Mouse (Mus musculus) MEL (cell line): ENCODE measurements around the gene Scimp. TPM values are rescaled to one million over a fixed set of nuclear protein-coding genes. Genes with fewer than 3 reads are reported as not detected.
A peak's percentile ranks its signal among the peaks of the same experiment; 100 is the strongest.

Source experiments
- DNase-seq: peaks from one replicate; pipeline ENCODE4 v3.0.0; 2011; ENCODE audit warnings: low read depth, low spot score
- H3K27ac ChIP-seq: 2 replicates; pipeline ENCODE4 v1.5.1; 2012; ENCODE audit warnings: low read depth, mild to moderate bottlenecking, control low read depth, low read length, moderate library complexity; ENCODE audit not compliant: control insufficient read depth
- H3K27me3 ChIP-seq, 2 experiments: fragments of 150-350 bp in 1 of 2; sonication (generic) in 1 of 2; 2 replicates each; pipeline ENCODE4 v1.6.1; 2012; ENCODE audit warnings: low read length in 2 of 2, mild to moderate bottlenecking in 2 of 2, improper control_type of control experiment in 1 of 2, moderate library complexity in 1 of 2; ENCODE audit not compliant: insufficient read depth in 2 of 2, control insufficient read depth in 1 of 2
- H3K36me3 ChIP-seq, 2 experiments: 2 replicates each; pipeline ENCODE4 v1.6.1; 2012 to 2014; ENCODE audit warnings: low read length in 2 of 2, improper control_type of control experiment in 1 of 2, inconsistent platforms in 1 of 2, mild to moderate bottlenecking in 1 of 2; ENCODE audit not compliant: insufficient read depth in 2 of 2, control insufficient read depth in 1 of 2
- H3K4me1 ChIP-seq, 2 experiments: fragments of 150-350 bp in 1 of 2; sonication (generic) in 1 of 2; 2 replicates each; pipeline ENCODE4 v1.6.1; 2012; ENCODE audit warnings: low read length in 2 of 2, improper control_type of control experiment in 1 of 2, mild to moderate bottlenecking in 1 of 2; ENCODE audit not compliant: insufficient read depth in 2 of 2, control insufficient read depth in 1 of 2
- H3K4me3 ChIP-seq, 2 experiments: fragments of 150-350 bp in 1 of 2; sonication (generic) in 1 of 2; 2 replicates each; pipeline ENCODE4 v1.5.1; 2012; ENCODE audit warnings: low read depth in 2 of 2, low read length in 2 of 2, mild to moderate bottlenecking in 2 of 2, moderate library complexity in 2 of 2, control low read depth in 1 of 2, improper control_type of control experiment in 1 of 2; ENCODE audit not compliant: control insufficient read depth in 1 of 2, insufficient read depth in 1 of 2
- H3K79me2 ChIP-seq: 2 replicates; pipeline ENCODE4 v1.6.1; 2012; ENCODE audit warnings: mild to moderate bottlenecking, low read length, moderate library complexity; ENCODE audit not compliant: control insufficient read depth, poor library complexity, insufficient read depth
- H3K9ac ChIP-seq: 2 replicates; pipeline ENCODE4 v1.6.1; 2012; ENCODE audit warnings: low read depth, mild to moderate bottlenecking, control low read depth, low read length, moderate library complexity; ENCODE audit not compliant: control insufficient read depth, poor library complexity, severe bottlenecking
- H3K9me3 ChIP-seq: fragments of 150-350 bp; sonication (generic); replicated peaks from 2 replicates; pipeline ENCODE4 v1.6.1; 2012; ENCODE audit warnings: mild to moderate bottlenecking, low read length, improper control_type of control experiment, moderate library complexity; ENCODE audit not compliant: insufficient read depth
- BHLHE40 ChIP-seq: IDR thresholded peaks from 2 replicates; pipeline ENCODE4 v1.6.1; 2012; ENCODE audit warnings: low read depth, mild to moderate bottlenecking, inconsistent platforms, low read length, improper control_type of control experiment, borderline replicate concordance
- CTCF ChIP-seq, 3 experiments: IDR thresholded peaks in 2 of 3; conservative IDR thresholded peaks in 1 of 3; 2 replicates each; pipeline ENCODE4 v1.5.1; 2011 to 2012; ENCODE audit warnings: low read length in 3 of 3, low read depth in 2 of 3, mild to moderate bottlenecking in 2 of 3, improper control_type of control experiment in 1 of 3, inconsistent platforms in 1 of 3, mixed read lengths in 1 of 3, moderate library complexity in 1 of 3; ENCODE audit not compliant: control insufficient read depth in 1 of 3, insufficient read depth in 1 of 3, poor library complexity in 1 of 3, severe bottlenecking in 1 of 3
- E2F4 ChIP-seq: IDR thresholded peaks from 2 replicates; pipeline ENCODE4 v1.6.1; 2011; ENCODE audit warnings: low read depth, low read length, improper control_type of control experiment, borderline replicate concordance
- ELF1 ChIP-seq: IDR thresholded peaks from 2 replicates; pipeline ENCODE4 v1.6.1; 2014; ENCODE audit warnings: low read depth, mild to moderate bottlenecking, inconsistent platforms, low read length, improper control_type of control experiment, moderate library complexity
- ETS1 ChIP-seq: IDR thresholded peaks from 2 replicates; pipeline ENCODE4 v1.6.1; 2012; ENCODE audit warnings: low read depth, mild to moderate bottlenecking, inconsistent platforms, low read length, improper control_type of control experiment, moderate library complexity
- GABPA ChIP-seq: IDR thresholded peaks from 2 replicates; pipeline ENCODE4 v1.6.1; 2012; ENCODE audit warnings: low read depth, mild to moderate bottlenecking, inconsistent platforms, low read length, improper control_type of control experiment, moderate library complexity
- HCFC1 ChIP-seq: IDR thresholded peaks from 2 replicates; pipeline ENCODE4 v1.6.1; 2012; ENCODE audit warnings: low read depth, mild to moderate bottlenecking, inconsistent platforms, low read length, improper control_type of control experiment, moderate library complexity
- KAT2A ChIP-seq: conservative IDR thresholded peaks from 2 replicates; pipeline ENCODE4 v1.6.1; 2012; ENCODE audit warnings: low read depth, low read length, improper control_type of control experiment, inconsistent platforms
- MAX ChIP-seq: IDR thresholded peaks from 2 replicates; pipeline ENCODE4 v1.6.1; 2011; ENCODE audit warnings: low read length, improper control_type of control experiment
- MAZ ChIP-seq: IDR thresholded peaks from 2 replicates; pipeline ENCODE4 v1.6.1; 2012; ENCODE audit warnings: low read depth, mild to moderate bottlenecking, inconsistent platforms, low read length, improper control_type of control experiment
- MEF2A ChIP-seq: IDR thresholded peaks from 2 replicates; pipeline ENCODE4 v1.6.1; 2014; ENCODE audit warnings: low read depth, mild to moderate bottlenecking, inconsistent platforms, low read length, improper control_type of control experiment; ENCODE audit not compliant: poor library complexity, insufficient replicate concordance, severe bottlenecking; ENCODE audit errors: extremely low read depth
- NRF1 ChIP-seq: IDR thresholded peaks from 2 replicates; pipeline ENCODE4 v1.6.1; 2014; ENCODE audit warnings: low read depth, mild to moderate bottlenecking, inconsistent platforms, low read length, improper control_type of control experiment, moderate library complexity; ENCODE audit not compliant: poor library complexity, insufficient read depth, severe bottlenecking
- POLR2A ChIP-seq, 2 experiments: IDR thresholded peaks; 2 replicates each; pipeline ENCODE4 v1.6.1; 2011 to 2012; ENCODE audit warnings: low read length in 2 of 2, mild to moderate bottlenecking in 2 of 2, control low read depth in 1 of 2, improper control_type of control experiment in 1 of 2, low read depth in 1 of 2, moderate library complexity in 1 of 2; ENCODE audit not compliant: control insufficient read depth in 1 of 2, insufficient read depth in 1 of 2, poor library complexity in 1 of 2
- POLR2AphosphoS2 ChIP-seq: IDR thresholded peaks from 2 replicates; pipeline ENCODE4 v1.6.1; 2011; ENCODE audit warnings: low read length, improper control_type of control experiment
- RAD21 ChIP-seq: IDR thresholded peaks from 2 replicates; pipeline ENCODE4 v1.6.1; 2011; ENCODE audit warnings: mild to moderate bottlenecking, low read depth, low read length, improper control_type of control experiment
- RCOR1 ChIP-seq: IDR thresholded peaks from 2 replicates; pipeline ENCODE4 v1.6.1; 2012; ENCODE audit warnings: low read depth, mild to moderate bottlenecking, inconsistent platforms, low read length, improper control_type of control experiment
- SIN3A ChIP-seq: IDR thresholded peaks from 2 replicates; pipeline ENCODE4 v1.6.1; 2012; ENCODE audit warnings: low read length, improper control_type of control experiment, inconsistent platforms
- SMC3 ChIP-seq: IDR thresholded peaks from 2 replicates; pipeline ENCODE4 v1.6.1; 2011; ENCODE audit warnings: low read depth, low read length, improper control_type of control experiment
- TBP ChIP-seq: IDR thresholded peaks from 2 replicates; pipeline ENCODE4 v1.8.0; 2011; ENCODE audit warnings: low read depth, low read length, improper control_type of control experiment
- UBTF ChIP-seq: IDR thresholded peaks from 2 replicates; pipeline ENCODE4 v1.6.1; 2012; ENCODE audit warnings: low read depth, mild to moderate bottlenecking, inconsistent platforms, low read length, improper control_type of control experiment, moderate library complexity, borderline replicate concordance; ENCODE audit not compliant: insufficient read depth
- USF1 ChIP-seq: IDR thresholded peaks from 2 replicates; pipeline ENCODE4 v1.6.1; 2014; ENCODE audit warnings: low read depth, mild to moderate bottlenecking, inconsistent platforms, low read length, improper control_type of control experiment, moderate library complexity
- USF2 ChIP-seq, 2 experiments: IDR thresholded peaks; 2 replicates each; pipeline ENCODE4 v1.6.1; 2011 to 2012; ENCODE audit warnings: improper control_type of control experiment in 2 of 2, low read length in 2 of 2, borderline replicate concordance in 1 of 2, inconsistent platforms in 1 of 2, low read depth in 1 of 2, mild to moderate bottlenecking in 1 of 2; ENCODE audit not compliant: insufficient read depth in 1 of 2
- ZC3H11A ChIP-seq: IDR thresholded peaks from 2 replicates; pipeline ENCODE4 v1.6.1; 2012; ENCODE audit warnings: low read depth, mild to moderate bottlenecking, inconsistent platforms, low read length, improper control_type of control experiment
- ZMIZ1 ChIP-seq: IDR thresholded peaks from 2 replicates; pipeline ENCODE4 v1.6.1; 2012; ENCODE audit warnings: low read depth, mild to moderate bottlenecking, inconsistent platforms, low read length, improper control_type of control experiment, moderate library complexity
- ZNF384 ChIP-seq: IDR thresholded peaks from 2 replicates; pipeline ENCODE4 v1.6.1; 2012; ENCODE audit warnings: low read depth, mild to moderate bottlenecking, inconsistent platforms, low read length, improper control_type of control experiment
- polyA plus RNA-seq, 2 experiments: library from polyadenylated mRNA; stranded (reverse) in 1 of 2; unstranded in 1 of 2; fragments of >175 nt in 1 of 2; fragments of >200 nt in 1 of 2; gene quantifications; 2 replicates each; pipeline versions ENCODE4 v1.2.1 to v1.2.4; 2012; ENCODE audit warnings: low replicate concordance in 2 of 2, low read depth in 1 of 2; ENCODE audit not compliant: insufficient read length in 2 of 2, insufficient read depth in 1 of 2, missing spikeins in 1 of 2
- total RNA-seq: library from RNA; depleted of rRNA; stranded (reverse); fragments of 300-350 nt; gene quantifications from 2 replicates; pipeline ENCODE4 v1.2.3, GENCODE M21; 2012

Scimp gene
- total and polyA plus RNA-seq, 3 experiments, result not detected

GRCm38 (mm10) chr11:70755645-70756044 lies 56.7 kb downstream of the Scimp start:
- H3K9me3 ChIP-seq, result no peaks in the 10 kb centered on the region
- no peak overlapping the region for H3K27ac ChIP-seq
- peaks cover 0 to 6% of the 10 kb centered on the region in 2 experiments; a peak in 1 of 4 replicates for H3K36me3 ChIP-seq
- TF ChIP-seq ZC3H11A (peak; percentile 93), SMC3 (peak; percentile 92), SIN3A (0 out of 2 replicates have a peak, but pooled peaks have one; percentile 47), E2F4 (no peak), CTCF (IDR thresholded peaks at IDR 0.05 in 2 of 3, conservative IDR thresholded peaks at IDR 0.05 in 1 of 3; ENCODE audit: control insufficient read depth in 1 of 3, insufficient read depth in 1 of 3, low read depth in 2 of 3, low read length in 3 of 3, poor library complexity in 1 of 3, severe bottlenecking in 1 of 3) (peak; percentile 83 to 87 (median 85)), RAD21 (peak; percentile 91)
- peaks cover 0 to 1% of the 10 kb centered on the region in 2 experiments; a peak in 3 of 4 replicates for H3K27me3 ChIP-seq
- DNase-seq, result peak; percentile 81
- H3K79me2 ChIP-seq, result no peaks in the 10 kb centered on the region
- peaks cover 0 to 5% of the 10 kb centered on the region in 2 experiments; a peak in 2 of 4 replicates for H3K4me1 ChIP-seq
- H3K9ac ChIP-seq, result 0 out of 2 replicates have a peak overlapping the region, but pooled peaks have one; percentile 18
- no peak overlapping the region for H3K4me3 ChIP-seq

DNA sequence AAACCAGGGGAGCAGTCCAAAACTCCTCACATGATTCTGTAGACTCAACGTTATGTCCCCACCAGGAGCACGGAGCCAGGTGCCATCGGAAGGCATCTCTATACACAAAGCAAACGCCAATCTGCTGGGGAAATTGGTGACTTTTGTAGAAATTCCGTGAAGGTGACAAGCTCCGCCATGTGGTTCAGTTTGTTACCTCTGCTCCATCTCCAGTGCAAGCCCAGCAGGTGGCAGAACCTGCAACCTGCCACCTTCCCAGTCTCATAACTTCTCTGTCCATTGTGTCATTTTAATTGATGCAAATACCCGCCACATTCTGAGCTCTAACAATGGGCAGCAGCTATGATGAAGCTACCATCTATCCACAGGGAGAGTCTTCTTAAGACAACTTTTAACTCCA lies 57.4 kb downstream of the Scimp start:
- H3K27me3 ChIP-seq, result peaks cover 0 to 1% of the 10 kb centered on the region in 2 experiments; a peak in 2 of 4 replicates

DNA sequence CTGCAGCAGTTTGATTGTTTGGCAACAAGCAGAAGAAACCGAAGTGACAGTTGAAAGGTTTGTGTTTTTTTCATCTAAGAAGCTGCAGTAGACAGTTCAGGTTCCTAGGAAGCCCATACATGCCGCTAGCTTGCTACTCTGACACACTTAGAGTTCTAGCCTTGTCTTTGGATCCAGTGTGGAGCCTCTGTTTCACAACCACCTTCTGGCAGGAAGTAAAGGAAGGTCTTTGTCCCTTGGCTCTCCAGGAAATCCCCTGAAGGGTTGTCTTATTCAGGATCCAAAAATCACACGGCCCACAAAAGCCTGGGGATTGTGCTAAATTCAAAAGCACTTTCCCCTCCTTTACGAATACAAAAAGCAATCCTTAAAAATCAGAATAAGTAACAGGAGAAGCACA lies 57.9 kb downstream of the Scimp start:
- H3K4me3 ChIP-seq, result no peak overlapping the region
- H3K27ac ChIP-seq, result no peak overlapping the region
- no peak overlapping the region for H3K9ac ChIP-seq
- H3K4me1 ChIP-seq, result peaks cover 0 to 5% of the 10 kb centered on the region in 2 experiments; a peak in 2 of 4 replicates
- no peaks in the 10 kb centered on the region for H3K9me3 ChIP-seq
- H3K27me3 ChIP-seq, result peaks cover 0 to 1% of the 10 kb centered on the region in 2 experiments; a peak in 2 of 4 replicates
- no peak for DNase-seq
- peaks cover 0 to 6% of the 10 kb centered on the region in 2 experiments; a peak in 1 of 4 replicates for H3K36me3 ChIP-seq
- H3K79me2 ChIP-seq, result no peaks in the 10 kb centered on the region
- TF ChIP-seq ZNF384, result no peak
- no peak for TF ChIP-seq RCOR1
- TF ChIP-seq POLR2AphosphoS2, result no peak
- no peak for TF ChIP-seq NRF1
- no peak for TF ChIP-seq UBTF
- no peak for TF ChIP-seq MEF2A
- no peak for TF ChIP-seq SIN3A
- TF ChIP-seq SMC3, result no peak
- no peak for TF ChIP-seq USF2 (IDR thresholded peaks at IDR 0.05; ENCODE audit: borderline replicate concordance in 1 of 2, insufficient read depth in 1 of 2, low read depth in 1 of 2, low read length in 2 of 2)
- TF ChIP-seq ELF1, result no peak
- TF ChIP-seq HCFC1, result no peak
- no peak for TF ChIP-seq USF1
- TF ChIP-seq GABPA, result no peak
- no peak for TF ChIP-seq POLR2A (IDR thresholded peaks at IDR 0.05; ENCODE audit: control insufficient read depth in 1 of 2, insufficient read depth in 1 of 2, low read depth in 1 of 2, low read length in 2 of 2, poor library complexity in 1 of 2)
- TF ChIP-seq TBP, result no peak
- no peak for TF ChIP-seq ETS1

More for the DNA sequence above, 57.4 kb downstream of the Scimp start:
- H3K9me3 ChIP-seq, result no peaks in the 10 kb centered on the region
- H3K4me1 ChIP-seq, result peaks cover 0 to 5% of the 10 kb centered on the region in 2 experiments; a peak in 2 of 4 replicates
- TF ChIP-seq TBP, result no peak
- no peak for TF ChIP-seq SIN3A
- no peak for TF ChIP-seq RCOR1
- no peak for TF ChIP-seq MAX
- TF ChIP-seq GABPA, result no peak
- no peak for TF ChIP-seq BHLHE40
- no peak for TF ChIP-seq ELF1
- TF ChIP-seq RAD21, result no peak
- no peak for TF ChIP-seq UBTF
- no peak for TF ChIP-seq MAZ
- TF ChIP-seq ZNF384, result no peak
- no peak for TF ChIP-seq ZMIZ1
- TF ChIP-seq KAT2A, result no peak
- TF ChIP-seq, all 39 proteins: peak for 0
- H3K4me3 ChIP-seq, result no peak overlapping the region
- H3K27ac ChIP-seq, result no peak overlapping the region
- peaks cover 0 to 6% of the 10 kb centered on the region in 2 experiments; a peak in 1 of 4 replicates for H3K36me3 ChIP-seq
- no peak overlapping the region for H3K9ac ChIP-seq
- no peaks in the 10 kb centered on the region for H3K79me2 ChIP-seq
- no peak for DNase-seq
